Mouse (Mus musculus): Measurements from ENCODE around the gene Exosc10.

- TF ChIP-seq GATA1 (IDR thresholded peaks at IDR 0.05; ENCODE audit: borderline replicate concordance, low read length) (no peak), FLI1 (IDR thresholded peaks at IDR 0.05; ENCODE audit: low read length) (no peak)
These were observed 463 bp upstream of the Exosc10 start for GRCm38 (mm10) chr4:148557766-148558165.
